Mouse (Mus musculus): ENCODE results near the gene Ppt2.

DNA sequence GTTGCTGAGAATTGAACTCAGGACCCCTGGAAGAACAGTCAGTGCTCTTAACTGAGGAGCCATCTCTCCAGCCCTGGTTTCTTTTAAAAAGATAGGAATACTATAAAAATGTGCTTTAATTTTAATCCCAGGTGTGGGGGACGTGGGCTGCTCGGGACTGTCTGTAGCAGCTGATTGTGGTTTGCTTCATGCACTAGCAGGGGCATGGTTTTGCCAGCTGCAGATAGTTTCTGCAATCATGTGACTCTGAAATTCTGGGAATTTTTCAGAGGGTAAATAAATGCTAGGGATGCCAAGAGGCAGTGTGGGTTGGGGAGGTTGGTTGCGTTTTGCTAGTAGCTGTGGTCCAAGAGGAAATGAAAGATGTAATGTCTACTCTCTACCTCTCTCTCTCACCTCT lies 13.6 kb upstream of the Ppt2 start:
- TF ChIP-seq CTCF (IDR thresholded peaks at IDR 0.05; ENCODE audit: control insufficient read depth, insufficient read depth, insufficient read length) = no peak
- no peak for TF ChIP-seq MAX (IDR thresholded peaks at IDR 0.05)
- no peak for TF ChIP-seq MYOD1 (IDR thresholded peaks at IDR 0.05; ENCODE audit: control insufficient read depth, insufficient read length, low read depth)
- TF ChIP-seq USF1 (IDR thresholded peaks at IDR 0.05; ENCODE audit: low read depth) = no peak

All from C2C12 (cell line).